Mouse (Mus musculus) right cerebral cortex, postnatal 36 days (tissue): ENCODE measurements around the gene Ndst4.

ENCODE experiments used
- DNase-seq, 2 experiments: peaks; one replicate each; pipeline ENCODE4 v3.0.0; 2022; ENCODE audit warnings: low spot score in 2 of 2, mixed read lengths in 1 of 2

The Ndst4 gene

GRCm38 (mm10) chr3:125722953-125723352 lies 319.1 kb downstream of the Ndst4 start:
- no peak for DNase-seq

- no peak for DNase-seq
Observed at GRCm38 (mm10) chr3:125734945-125735344, 331.1 kb downstream of the Ndst4 start.

GRCm38 (mm10) chr3:125744468-125745141 lies 340.7 kb downstream of the Ndst4 start:
- no peak for DNase-seq

- no peak for DNase-seq
Observed at GRCm38 (mm10) chr3:125745142-125745496, 341.2 kb downstream of the Ndst4 start.

- no peak for DNase-seq
Observed at GRCm38 (mm10) chr3:125746367-125746766, 342.5 kb downstream of the Ndst4 start.

- no peak for DNase-seq
Observed at GRCm38 (mm10) chr3:125756911-125757310, 353.0 kb downstream of the Ndst4 start.

- DNase-seq: no peak
Observed at GRCm38 (mm10) chr3:125760711-125761110, 356.8 kb downstream of the Ndst4 start.
